Mouse (Mus musculus) liver, embryonic 12.5 days (tissue): ENCODE data around the gene Mospd3. TPM values are rescaled to one million over a fixed set of nuclear protein-coding genes. Genes with fewer than 3 reads are reported as not detected.
"Not testable (repeated sequence)": the region's sequence is repeated elsewhere in the genome, so short reads cannot be mapped to it uniquely, and the experiment has no call there.

ENCODE experiments used
- ATAC-seq: fragments of 200-750 bp; cut with Nextera tagmentation; 2 replicates; pipeline ENCODE4 v1.8.0; 2017; ENCODE audit warnings: moderate number of reproducible peaks, mild to moderate bottlenecking, moderate library complexity
- H3K27ac ChIP-seq: fragments of 300-500 bp; sonication (generic); 2 replicates; pipeline ENCODE4 v1.5.1; 2016; ENCODE audit warnings: mild to moderate bottlenecking
- H3K27me3 ChIP-seq: fragments of 300-500 bp; sonication (generic); replicated peaks from 2 replicates; pipeline ENCODE4 v1.6.1; 2016; ENCODE audit warnings: mild to moderate bottlenecking, moderate library complexity
- H3K36me3 ChIP-seq: fragments of 300-500 bp; sonication (generic); 2 replicates; pipeline ENCODE4 v1.6.1; 2016; ENCODE audit warnings: mild to moderate bottlenecking, moderate library complexity
- H3K4me1 ChIP-seq: fragments of 300-500 bp; sonication (generic); 2 replicates; pipeline ENCODE4 v1.6.1; 2016
- H3K4me2 ChIP-seq: fragments of 300-500 bp; sonication (generic); 2 replicates; pipeline ENCODE4 v1.6.1; 2016; ENCODE audit warnings: mild to moderate bottlenecking, moderate library complexity
- H3K4me3 ChIP-seq: fragments of 300-500 bp; sonication (generic); 2 replicates; pipeline ENCODE4 v1.5.1; 2016; ENCODE audit warnings: mild to moderate bottlenecking, moderate library complexity
- H3K9ac ChIP-seq: fragments of 300-500 bp; sonication (generic); 2 replicates; pipeline ENCODE4 v1.6.1; 2016; ENCODE audit warnings: mild to moderate bottlenecking, moderate library complexity
- H3K9me3 ChIP-seq: fragments of 300-500 bp; sonication (generic); replicated peaks from 2 replicates; pipeline ENCODE4 v1.6.1; 2016; ENCODE audit warnings: mild to moderate bottlenecking, moderate library complexity
- WGBS: fragments of 180-500 bp; shearing (Covaris S2); methylation state at CpG from one replicate; pipeline ENCODE4 v1.1.7; 2016; ENCODE audit not compliant: insufficient replicate concordance; 5-methylcytosine and 5-hydroxymethylcytosine counted together
- polyA plus RNA-seq: library from polyadenylated mRNA; unstranded; fragments of >200 nt; fragmentation: Nextera tagmentation; extraction: Ambion mirVana; gene quantifications from 2 replicates; pipeline ENCODE4 v1.2.1, GENCODE M21; 2016

The Mospd3 gene
- polyA plus RNA-seq, 1 experiment from 2014 or later, result 48.4 TPM

GRCm38 (mm10) chr5:137633397-137634084, 32.7 kb upstream of the Mospd3 start:
- 82% methylated on average over 12 of the region's 12 CpGs for WGBS
- Histone ChIP-seq H3K4me3 (no peak overlapping the region), H3K27me3 (no peaks in the 10 kb centered on the region), H3K9me3 (no peaks in the 10 kb centered on the region), H3K9ac (no peak overlapping the region), H3K4me1 (peaks cover 41% of the 10 kb centered on the region), H3K36me3 (peaks cover 70% of the 10 kb centered on the region), H3K4me2 (no peak overlapping the region), H3K27ac (no peak overlapping the region)
- ATAC-seq, result no peak

- Histone ChIP-seq H3K36me3 (peaks cover 50% of the 10 kb centered on the region), H3K4me1 (peaks cover 49% of the 10 kb centered on the region), H3K9me3 (no peaks in the 10 kb centered on the region), H3K4me2 (peak overlapping the region; percentile 93), H3K27ac (peak overlapping the region; percentile 96), H3K27me3 (0 out of 2 replicates have a peak, but pooled peaks cover 5% of the 10 kb centered on the region), H3K9ac (peak overlapping the region; percentile 85), H3K4me3 (peak overlapping the region; percentile 84)
- WGBS, result 11% methylated on average over 4 of the region's 4 CpGs
- no peak for ATAC-seq
Measured at GRCm38 (mm10) chr5:137631591-137631990, 30.7 kb upstream of the Mospd3 start.

- peak overlapping the region; percentile 84 for H3K4me3 ChIP-seq
- 13% methylated on average over 9 of the region's 9 CpGs for WGBS
- peaks cover 49% of the 10 kb centered on the region for H3K4me1 ChIP-seq
- peak overlapping the region; percentile 85 for H3K9ac ChIP-seq
- H3K9me3 ChIP-seq, result no peaks in the 10 kb centered on the region
- 0 out of 2 replicates have a peak, but pooled peaks cover 5% of the 10 kb centered on the region for H3K27me3 ChIP-seq
- peak overlapping the region; percentile 93 for H3K4me2 ChIP-seq
- peaks cover 46% of the 10 kb centered on the region for H3K36me3 ChIP-seq
- no peak for ATAC-seq
- H3K27ac ChIP-seq, result peak overlapping the region; percentile 96
Measured at GRCm38 (mm10) chr5:137631171-137631570, 30.3 kb upstream of the Mospd3 start.

- Histone ChIP-seq H3K36me3 (peaks cover 40% of the 10 kb centered on the region), H3K27ac (peak overlapping the region; percentile 96), H3K9me3 (no peaks in the 10 kb centered on the region), H3K27me3 (0 out of 2 replicates have a peak, but pooled peaks cover 5% of the 10 kb centered on the region), H3K4me1 (peaks cover 49% of the 10 kb centered on the region), H3K4me3 (peak overlapping the region; percentile 84), H3K9ac (peak overlapping the region; percentile 85), H3K4me2 (peak overlapping the region; percentile 93)
- WGBS, result 22% methylated on average over 3 of the region's 3 CpGs
- ATAC-seq, result no peak
Measured at GRCm38 (mm10) chr5:137630602-137631001, 29.7 kb upstream of the Mospd3 start.

- Histone ChIP-seq H3K4me2 (peak overlapping the region; percentile 93), H3K9me3 (no peaks in the 10 kb centered on the region), H3K27me3 (0 out of 2 replicates have a peak, but pooled peaks cover 5% of the 10 kb centered on the region), H3K27ac (peak overlapping the region; percentile 96), H3K4me3 (peak overlapping the region; percentile 84), H3K9ac (peak overlapping the region; percentile 85), H3K4me1 (peaks cover 50% of the 10 kb centered on the region), H3K36me3 (peaks cover 35% of the 10 kb centered on the region)
- no peak for ATAC-seq
- 7% methylated on average over 6 of the region's 6 CpGs for WGBS
Measured at GRCm38 (mm10) chr5:137629906-137630545, 29.2 kb upstream of the Mospd3 start.

GRCm38 (mm10) chr5:137629306-137629721, 28.5 kb upstream of the Mospd3 start:
- Histone ChIP-seq H3K9ac (peak overlapping the region; percentile 85), H3K4me2 (peak overlapping the region; percentile 93), H3K27ac (peak overlapping the region; percentile 96), H3K27me3 (0 out of 2 replicates have a peak, but pooled peaks cover 8% of the 10 kb centered on the region), H3K4me3 (peak overlapping the region; percentile 84), H3K9me3 (no peaks in the 10 kb centered on the region), H3K4me1 (peaks cover 55% of the 10 kb centered on the region), H3K36me3 (peaks cover 27% of the 10 kb centered on the region)
- WGBS, result under 1% methylated on average over 23 of the region's 23 CpGs
- peak; percentile 38 for ATAC-seq

GRCm38 (mm10) chr5:137628498-137629305, 27.8 kb upstream of the Mospd3 start, which contains the start of the genes Fbxo24, Lrch4 and Gm20605:
TSS of gene Fbxo24 (minus strand) at chr5:137629002.
TSS of gene Lrch4 (plus strand) at chr5:137629121.
TSS of gene Gm20605 (plus strand) at chr5:137629175.
- WGBS, result under 1% methylated on average over 45 of the region's 46 CpGs
- Histone ChIP-seq H3K36me3 (peaks cover 21% of the 10 kb centered on the region), H3K9me3 (no peaks in the 10 kb centered on the region), H3K4me1 (peaks cover 55% of the 10 kb centered on the region), H3K9ac (peak within 1 kb of the TSS; percentile 85), H3K27ac (peak within 1 kb of the TSS; percentile 96), H3K4me3 (peak within 1 kb of the TSS; percentile 84), H3K4me2 (peak within 1 kb of the TSS; percentile 93), H3K27me3 (0 out of 2 replicates have a peak, but pooled peaks cover 8% of the 10 kb centered on the region)
- peak; percentile 93 for ATAC-seq

- Histone ChIP-seq H3K36me3 (peaks cover 14% of the 10 kb centered on the region), H3K27ac (peak overlapping the region; percentile 89), H3K4me1 (peaks cover 55% of the 10 kb centered on the region), H3K4me2 (peak overlapping the region; percentile 93), H3K9me3 (no peaks in the 10 kb centered on the region), H3K9ac (peak overlapping the region; percentile 78), H3K4me3 (peak overlapping the region; percentile 84), H3K27me3 (0 out of 2 replicates have a peak, but pooled peaks cover 9% of the 10 kb centered on the region)
- 3% methylated on average over 9 of the region's 9 CpGs for WGBS
- no peak for ATAC-seq
Measured at GRCm38 (mm10) chr5:137627991-137628390, 27.1 kb upstream of the Mospd3 start.

- H3K27me3 ChIP-seq, result peaks cover 25% of the 10 kb centered on the region; the same call in 1 of the 2 replicates
- WGBS, result 34% methylated on average over 11 of the region's 11 CpGs
- no peak overlapping the region for H3K4me2 ChIP-seq
- H3K27ac ChIP-seq, result no peak overlapping the region
- no peak overlapping the region for H3K9ac ChIP-seq
- ATAC-seq, result no peak
- H3K4me1 ChIP-seq, result peaks cover 19% of the 10 kb centered on the region
- no peak overlapping the region for H3K4me3 ChIP-seq
- no peaks in the 10 kb centered on the region for H3K9me3 ChIP-seq
- H3K36me3 ChIP-seq, result no peaks in the 10 kb centered on the region
Measured at GRCm38 (mm10) chr5:137623937-137624530, 23.2 kb upstream of the Mospd3 start.

- WGBS, result 69% methylated on average over 7 of the region's 7 CpGs
- H3K9me3 ChIP-seq, result no peaks in the 10 kb centered on the region
- no peak overlapping the region for H3K9ac ChIP-seq
- ATAC-seq, result no peak
- no peak overlapping the region for H3K27ac ChIP-seq
- no peaks in the 10 kb centered on the region for H3K36me3 ChIP-seq
- no peak overlapping the region for H3K4me3 ChIP-seq
- peaks cover 30% of the 10 kb centered on the region for H3K4me1 ChIP-seq
- peaks cover 23% of the 10 kb centered on the region for H3K27me3 ChIP-seq
- no peak overlapping the region for H3K4me2 ChIP-seq
Measured at GRCm38 (mm10) chr5:137615347-137615746, 14.5 kb upstream of the Mospd3 start.

- not testable (repeated sequence) for H3K27ac ChIP-seq, H3K4me2 ChIP-seq, ATAC-seq, H3K9ac ChIP-seq, H3K4me3 ChIP-seq, H3K9me3 ChIP-seq, H3K36me3 ChIP-seq
- Histone ChIP-seq H3K27me3 (peaks cover 22% of the 10 kb centered on the region), H3K4me1 (peaks cover 35% of the 10 kb centered on the region)
- WGBS, result 82% methylated on average over 2 of the region's 2 CpGs
Measured at GRCm38 (mm10) chr5:137614921-137615320, 14.1 kb upstream of the Mospd3 start.
